In the genomic region with DNA sequence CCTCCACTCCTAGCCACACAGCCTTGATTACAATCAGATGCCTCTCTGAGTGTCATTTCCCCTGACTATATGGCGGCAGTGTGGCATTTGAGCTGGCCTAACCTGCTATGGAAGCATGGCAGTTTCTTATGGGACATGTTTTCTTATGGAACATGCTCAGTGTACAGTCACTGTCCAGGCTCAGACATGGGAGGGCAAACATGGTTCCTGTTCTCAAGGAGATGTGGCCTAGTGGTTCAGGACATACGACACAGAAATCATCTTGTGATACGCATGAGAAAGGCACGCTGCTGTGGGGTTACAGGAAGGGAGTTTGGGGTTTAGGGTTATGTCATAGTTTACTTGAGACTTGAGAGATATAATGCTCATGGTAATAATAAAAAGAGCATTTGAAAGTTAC, we compare ENCODE assay signal across 22 mouse cellular contexts. TPM values are rescaled to one million over a fixed set of nuclear protein-coding genes. Genes with fewer than 3 reads are reported as not detected.
DNase-seq lines count a peak whose midpoint lies in the region; ATAC-seq and TF ChIP-seq lines count a peak whose summit lies in the region.
"Had no signal": no experiment of that assay in that cellular context is flagged by ENCODE, and none has a peak within 500 bp of the region (broad histone marks: within the 10 kb centered on the region; RNA-seq: fewer than 3 reads in every experiment).

No protein-coding gene starts in this region.

- no peaks in the 10 kb centered on the region for H3K36me3 ChIP-seq in liver, embryonic 12.5 days
- no peaks in the 10 kb centered on the region for H3K36me3 ChIP-seq in intestine, postnatal 0 days (ENCODE audit: control insufficient read depth, insufficient read depth)
- H3K36me3 ChIP-seq: forebrain, embryonic 10.5 days; forebrain, embryonic 15.5 days; hindbrain, embryonic 12.5 days had no signal

- H3K27ac ChIP-seq in liver, embryonic 12.5 days = no peak overlapping the region
- H3K27ac ChIP-seq in intestine, postnatal 0 days (ENCODE audit: low read depth, low read length) = no peak overlapping the region
- H3K27ac ChIP-seq: forebrain, embryonic 10.5 days; forebrain, embryonic 15.5 days; heart, adult 2 months; hindbrain, embryonic 12.5 days had no signal

- DNase-seq in heart, adult 11 months = peak; percentile 34
- no peak for DNase-seq in heart, adult 9 months (ENCODE audit: low spot score in 2 of 2)
- peak; percentile 75 for DNase-seq in CD4-positive helper T cell, adult 2 months (ENCODE audit: low read depth, low spot score)
- DNase-seq in T-cell, adult 2 months (ENCODE audit: low spot score) = peak; percentile 70
- DNase-seq in naive thymus-derived CD4-positive, alpha-beta T cell, adult 2 months (ENCODE audit: low read depth) = peak; percentile 78
- no peak for DNase-seq in kidney, postnatal 10 days
- DNase-seq: adrenal gland, adult 8-10 months; adrenal gland, postnatal 25 days; cerebellum, adult 11-12 months; cerebellum, adult 8-10 months; cerebellum, postnatal 14 days; gastrocnemius, postnatal 25 days; heart, adult 2 months had no signal

- TF ChIP-seq CTCF in intestine, postnatal 0 days (IDR thresholded peaks at IDR 0.05; ENCODE audit: low read depth) = no peak

- no peak overlapping the region for H3K4me3 ChIP-seq in liver, embryonic 12.5 days
- no peak overlapping the region for H3K4me3 ChIP-seq in intestine, postnatal 0 days (ENCODE audit: low read depth, low read length)
- H3K4me3 ChIP-seq: forebrain, embryonic 10.5 days; forebrain, embryonic 15.5 days; heart, adult 2 months; hindbrain, embryonic 12.5 days had no signal

- H3K4me1 ChIP-seq in liver, embryonic 12.5 days = peaks cover 7% of the 10 kb centered on the region; the same call in 1 of the 2 replicates
- H3K4me1 ChIP-seq in intestine, postnatal 0 days (replicated peaks; ENCODE audit: control insufficient read depth, insufficient read depth, low read length) = peaks cover 4% of the 10 kb centered on the region; the same call in 1 of the 2 replicates

- ATAC-seq in liver, embryonic 12.5 days = no peak
- no peak for ATAC-seq in intestine, postnatal 0 days
- ATAC-seq: forebrain, embryonic 15.5 days; hindbrain, embryonic 16.5 days; inflammation-experienced regulatory T-cells, adult 6 months; intestine, embryonic 16.5 days had no signal

- 70% methylated on average over 4 of the region's 4 CpGs for WGBS in liver, embryonic 12.5 days (ENCODE audit: insufficient replicate concordance)
- WGBS in intestine, postnatal 0 days = 90% methylated on average over 4 of the region's 4 CpGs

- no peak overlapping the region for H3K9ac ChIP-seq in liver, embryonic 12.5 days
- no peak overlapping the region for H3K9ac ChIP-seq in intestine, postnatal 0 days (ENCODE audit: low read depth, low read length)
- H3K9ac ChIP-seq: forebrain, embryonic 15.5 days; hindbrain, embryonic 12.5 days had no signal

- H3K27me3 ChIP-seq in liver, embryonic 12.5 days (replicated peaks) = peaks cover 45% of the 10 kb centered on the region
- H3K27me3 ChIP-seq in intestine, postnatal 0 days (replicated peaks; ENCODE audit: control insufficient read depth, insufficient read depth, low read length) = peaks cover 2% of the 10 kb centered on the region; the same call in 1 of the 2 replicates

- no peak overlapping the region for H3K4me2 ChIP-seq in liver, embryonic 12.5 days
- no peak overlapping the region for H3K4me2 ChIP-seq in intestine, postnatal 0 days (replicated peaks; ENCODE audit: low read depth)
- H3K4me2 ChIP-seq: forebrain, embryonic 15.5 days; heart, embryonic 11.5 days; hindbrain, embryonic 12.5 days had no signal

- no peaks in the 10 kb centered on the region for H3K9me3 ChIP-seq in liver, embryonic 12.5 days (replicated peaks)
- H3K9me3 ChIP-seq in intestine, postnatal 0 days (ENCODE audit: control insufficient read depth) = no peaks in the 10 kb centered on the region
- H3K9me3 ChIP-seq: forebrain, embryonic 10.5 days; forebrain, embryonic 15.5 days; hindbrain, embryonic 12.5 days had no signal

RNA-seq across cellular contexts. Expression of gene Pik3r5, which starts 3.7 kb away (rescaled TPM):
- polyA plus RNA-seq in liver, embryonic 12.5 days (2016; fragmentation: Nextera tagmentation; extraction: Ambion mirVana) = 0.24 and 0.27 TPM in 2 replicates
- polyA plus RNA-seq in intestine, postnatal 0 days (2015; fragmentation: Nextera tagmentation; extraction: Ambion mirVana) = 0.22 and 0.35 TPM in 2 replicates

RNA-seq across cellular contexts. Expression of gene Ntn1, which starts 35.0 kb away (rescaled TPM):
- polyA plus RNA-seq in liver, embryonic 12.5 days (2016; fragmentation: Nextera tagmentation; extraction: Ambion mirVana) = 0.53 and 0.57 TPM in 2 replicates
- polyA plus RNA-seq in intestine, postnatal 0 days (2015; fragmentation: Nextera tagmentation; extraction: Ambion mirVana) = 8.7 and 8.8 TPM in 2 replicates

Comparison
In these comparisons a context has a peak if more than half of its experiments do, and no peak if none do; other contexts are left out.
1. DNase-seq: peak in heart, adult 11 months (single experiment), CD4-positive helper T cell, adult 2 months (single experiment), T-cell, adult 2 months (single experiment) and naive thymus-derived CD4-positive, alpha-beta T cell, adult 2 months (single experiment); none in heart, adult 9 months (0 of 2) and kidney, postnatal 10 days (single experiment).